Mouse (Mus musculus): ENCODE data around the gene Cyp2c40.
"Not testable (repeated sequence)": the region's sequence is repeated elsewhere in the genome, so short reads cannot be mapped to it uniquely, and the experiment has no call there.

DNA sequence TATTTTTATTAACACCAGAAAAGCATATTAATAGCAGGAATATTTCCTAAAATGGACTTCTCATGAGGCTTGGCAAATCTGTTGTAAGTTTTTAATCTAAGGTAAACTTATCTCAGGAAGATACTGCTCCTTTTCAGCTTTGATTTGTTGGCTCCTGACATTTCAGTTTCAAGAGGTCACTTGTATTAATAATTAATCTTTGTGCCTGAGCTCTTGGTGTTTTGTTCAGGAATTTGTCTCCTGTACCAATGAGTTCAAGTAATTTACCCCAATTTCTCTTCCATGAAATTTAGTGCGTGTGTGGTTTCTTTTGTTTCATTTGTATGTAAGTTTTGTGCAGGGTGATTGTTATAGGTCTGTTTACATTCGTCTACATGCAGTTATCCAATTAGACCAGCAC lies 8.3 kb upstream of the Cyp2c40 start:
- TF ChIP-seq POLR2A, CTCF (IDR thresholded peaks at IDR 0.05; ENCODE audit: extremely low read depth, insufficient read depth, low read length): not testable (repeated sequence)
